Mouse (Mus musculus) kidney, embryonic 16.5 days (tissue): ENCODE data around the gene Noc4l. TPM values are rescaled to one million over a fixed set of nuclear protein-coding genes. Genes with fewer than 3 reads are reported as not detected.
A peak's percentile ranks its signal among the peaks of the same experiment; 100 is the strongest.

ENCODE experiments used
- ATAC-seq: fragments of 200-750 bp; cut with Nextera tagmentation; 2 replicates; pipeline ENCODE4 v1.8.0; 2017; ENCODE audit warnings: moderate TSS enrichment; ENCODE audit not compliant: low FRiP score, low TSS enrichment
- H3K27ac ChIP-seq: fragments of 300-500 bp; sonication (generic); 2 replicates; pipeline ENCODE4 v1.5.1; 2014; ENCODE audit warnings: low read length
- H3K27me3 ChIP-seq: fragments of 300-500 bp; sonication (generic); 2 replicates; pipeline ENCODE4 v1.6.1; 2014; ENCODE audit warnings: low read length, control low read depth, mixed read lengths; ENCODE audit not compliant: insufficient read depth
- H3K36me3 ChIP-seq: fragments of 300-500 bp; sonication (generic); 2 replicates; pipeline ENCODE4 v1.6.1; 2014; ENCODE audit warnings: low read length, control low read depth, mixed read lengths; ENCODE audit not compliant: insufficient read depth
- H3K4me1 ChIP-seq: fragments of 300-500 bp; sonication (generic); 2 replicates; pipeline ENCODE4 v1.6.1; 2014; ENCODE audit warnings: low read length, control low read depth, mixed read lengths; ENCODE audit not compliant: insufficient read depth
- H3K4me2 ChIP-seq: fragments of 300-500 bp; sonication (generic); replicated peaks from 2 replicates; pipeline ENCODE4 v1.6.1; 2014; ENCODE audit warnings: low read depth, low read length
- H3K4me3 ChIP-seq: fragments of 300-500 bp; sonication (generic); 2 replicates; pipeline ENCODE4 v1.5.1; 2014; ENCODE audit warnings: mild to moderate bottlenecking, low read length
- H3K9ac ChIP-seq: fragments of 300-500 bp; sonication (generic); replicated peaks from 2 replicates; pipeline ENCODE4 v1.6.1; 2014; ENCODE audit warnings: low read length
- H3K9me3 ChIP-seq: fragments of 300-500 bp; sonication (generic); 2 replicates; pipeline ENCODE4 v1.6.1; 2016; ENCODE audit warnings: low read length, control low read depth
- WGBS: fragments of 180-500 bp; shearing (Covaris S2); extraction: QIAGEN DNeasy Blood & Tissue Kit; methylation state at CpG from one replicate; pipeline ENCODE4 v1.1.7; 2014; 5-methylcytosine and 5-hydroxymethylcytosine counted together
- polyA plus RNA-seq: library from polyadenylated mRNA; unstranded; fragments of >200 nt; fragmentation: Nextera tagmentation; extraction: Ambion mirVana; gene quantifications from 2 replicates; pipeline ENCODE4 v1.2.1, GENCODE M21; 2015

The Noc4l gene
- 58.9 and 65.0 TPM in 2 replicates for polyA plus RNA-seq

GRCm38 (mm10) chr5:110652719-110653648, at the start of gene Noc4l, which contains the start of gene Ddx51:
Gene Noc4l, minus strand, starts transcription at chr5:110653417.
Gene Ddx51, plus strand, starts transcription at chr5:110653451.
- Histone ChIP-seq H3K9ac (peak within 1 kb of the TSS; percentile 94), H3K27me3 (no peaks in the 10 kb centered on the region), H3K9me3 (no peaks in the 10 kb centered on the region), H3K4me2 (peak within 1 kb of the TSS; percentile 95), H3K27ac (no peak within 1 kb of the TSS), H3K36me3 (peaks cover 67% of the 10 kb centered on the region), H3K4me1 (peaks cover 15% of the 10 kb centered on the region), H3K4me3 (peak within 1 kb of the TSS; percentile 98)
- peak; percentile 84 for ATAC-seq
- WGBS, result under 1% methylated on average over 91 of the region's 91 CpGs

GRCm38 (mm10) chr5:110698617-110699016, 45.4 kb upstream of the Noc4l start:
- Histone ChIP-seq H3K9me3 (no peaks in the 10 kb centered on the region), H3K4me2 (no peak overlapping the region), H3K36me3 (peaks cover 74% of the 10 kb centered on the region), H3K4me1 (no peaks in the 10 kb centered on the region), H3K27ac (no peak overlapping the region), H3K27me3 (no peaks in the 10 kb centered on the region), H3K9ac (no peak overlapping the region), H3K4me3 (no peak overlapping the region)
- no peak for ATAC-seq
- WGBS, result 90% methylated on average over 4 of the region's 4 CpGs

- WGBS, result 88% methylated on average over 7 of the region's 8 CpGs
- Histone ChIP-seq H3K27me3 (no peaks in the 10 kb centered on the region), H3K27ac (no peak overlapping the region), H3K9ac (no peak overlapping the region), H3K4me2 (no peak overlapping the region), H3K4me3 (no peak overlapping the region), H3K4me1 (no peaks in the 10 kb centered on the region), H3K36me3 (peaks cover 79% of the 10 kb centered on the region), H3K9me3 (no peaks in the 10 kb centered on the region)
- no peak for ATAC-seq
These were observed 28.8 kb upstream of the Noc4l start for GRCm38 (mm10) chr5:110682041-110682440.

GRCm38 (mm10) chr5:110665486-110666121, 12.4 kb upstream of the Noc4l start:
- Histone ChIP-seq H3K36me3 (peaks cover 79% of the 10 kb centered on the region), H3K4me2 (no peak overlapping the region), H3K9ac (no peak overlapping the region), H3K9me3 (no peaks in the 10 kb centered on the region), H3K27ac (no peak overlapping the region), H3K4me3 (no peak overlapping the region), H3K27me3 (no peaks in the 10 kb centered on the region), H3K4me1 (no peaks in the 10 kb centered on the region)
- no peak for ATAC-seq
- 76% methylated on average over 6 of the region's 6 CpGs for WGBS

GRCm38 (mm10) chr5:110664750-110665269, 11.6 kb upstream of the Noc4l start:
- Histone ChIP-seq H3K4me3 (no peak overlapping the region), H3K9me3 (no peaks in the 10 kb centered on the region), H3K9ac (no peak overlapping the region), H3K36me3 (peaks cover 71% of the 10 kb centered on the region), H3K4me1 (no peaks in the 10 kb centered on the region), H3K4me2 (no peak overlapping the region), H3K27me3 (no peaks in the 10 kb centered on the region), H3K27ac (no peak overlapping the region)
- 76% methylated on average over 2 of the region's 2 CpGs for WGBS
- ATAC-seq, result no peak

DNA sequence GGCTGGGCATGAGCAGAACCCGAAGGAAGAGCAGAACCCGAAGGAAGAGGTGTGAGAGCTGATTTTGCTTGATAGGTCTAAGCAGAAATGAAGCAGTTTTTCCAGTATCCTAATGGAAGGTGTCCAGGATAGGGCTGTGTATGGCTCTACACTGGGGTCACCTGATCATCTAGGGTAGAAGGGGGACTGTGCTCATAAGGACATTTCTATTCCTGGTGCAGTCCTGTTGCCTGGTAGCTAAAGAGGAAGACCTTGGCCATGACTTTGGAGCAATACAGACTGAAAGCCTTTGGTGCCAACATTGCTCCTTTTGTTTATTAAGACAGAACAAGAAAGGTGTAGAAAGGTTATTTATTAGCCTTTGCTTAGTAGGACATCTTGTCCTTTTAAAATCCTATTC, 10.8 kb upstream of the Noc4l start:
- Histone ChIP-seq H3K9me3 (no peaks in the 10 kb centered on the region), H3K4me3 (no peak overlapping the region), H3K27me3 (no peaks in the 10 kb centered on the region), H3K9ac (no peak overlapping the region), H3K27ac (no peak overlapping the region), H3K4me1 (no peaks in the 10 kb centered on the region), H3K36me3 (peaks cover 66% of the 10 kb centered on the region), H3K4me2 (no peak overlapping the region)
- 87% methylated on average over 2 of the region's 2 CpGs for WGBS
- ATAC-seq, result no peak

GRCm38 (mm10) chr5:110659682-110660081, 6.5 kb upstream of the Noc4l start:
- H3K4me2 ChIP-seq, result no peak overlapping the region

DNA sequence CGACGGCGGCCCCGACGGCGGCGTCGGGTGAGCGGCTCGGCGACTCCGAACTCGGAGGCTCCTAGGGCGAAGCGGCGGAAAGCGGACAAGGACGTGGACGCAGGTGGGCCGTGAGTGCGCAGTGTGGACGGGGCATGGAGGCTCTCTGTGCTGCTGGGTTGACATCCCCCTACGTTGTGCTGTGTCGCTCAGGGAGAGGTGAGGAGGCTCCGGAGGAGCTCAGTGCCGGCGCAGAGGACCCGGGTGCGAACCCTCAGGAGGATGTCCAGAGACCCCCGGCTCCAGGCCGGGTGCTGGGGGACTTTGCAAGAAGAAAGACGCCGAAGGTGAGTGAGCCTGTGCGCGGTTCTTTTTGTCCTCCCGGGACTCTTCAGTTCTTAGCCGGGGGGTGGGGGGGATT, 469 bp upstream of the Noc4l start:
- WGBS, result under 1% methylated on average over 37 of the region's 37 CpGs
- ATAC-seq, result peak; percentile 66
- no peaks in the 10 kb centered on the region for H3K27me3 ChIP-seq

More at GRCm38 (mm10) chr5:110659682-110660081, 6.5 kb upstream of the Noc4l start:
- no peak for ATAC-seq
- Histone ChIP-seq H3K9ac (no peak overlapping the region), H3K4me1 (no peaks in the 10 kb centered on the region), H3K36me3 (peaks cover 63% of the 10 kb centered on the region), H3K4me3 (no peak overlapping the region), H3K9me3 (no peaks in the 10 kb centered on the region), H3K27me3 (no peaks in the 10 kb centered on the region), H3K27ac (no peak overlapping the region)

GRCm38 (mm10) chr5:110646377-110646776, 6.8 kb downstream of the Noc4l start:
- Histone ChIP-seq H3K27ac (no peak overlapping the region), H3K4me1 (no peaks in the 10 kb centered on the region), H3K9me3 (no peaks in the 10 kb centered on the region), H3K36me3 (peaks cover 55% of the 10 kb centered on the region), H3K4me2 (no peak overlapping the region), H3K9ac (no peak overlapping the region), H3K27me3 (no peaks in the 10 kb centered on the region), H3K4me3 (no peak overlapping the region)
- ATAC-seq, result no peak

More for the DNA sequence above, 469 bp upstream of the Noc4l start:
- H3K36me3 ChIP-seq, result peaks cover 67% of the 10 kb centered on the region
- H3K27ac ChIP-seq, result no peak overlapping the region
- peaks cover 15% of the 10 kb centered on the region for H3K4me1 ChIP-seq
- peak overlapping the region; percentile 98 for H3K4me3 ChIP-seq
- no peaks in the 10 kb centered on the region for H3K9me3 ChIP-seq
- peak overlapping the region; percentile 94 for H3K9ac ChIP-seq
- H3K4me2 ChIP-seq, result peak overlapping the region; percentile 95
